Mouse (Mus musculus) megakaryocyte, embryonic 14.5 days (primary cell): ENCODE results near the gene Wdr5.

Experiments used
- FLI1 ChIP-seq: IDR thresholded peaks from 2 replicates; pipeline ENCODE4 v1.6.1; 2012; ENCODE audit warnings: low read length, inconsistent platforms, mixed read lengths
- GATA1 ChIP-seq: IDR thresholded peaks from 3 replicates; pipeline ENCODE4 v1.6.1; 2012; ENCODE audit warnings: mixed read lengths, low read length, inconsistent platforms, borderline replicate concordance

DNA sequence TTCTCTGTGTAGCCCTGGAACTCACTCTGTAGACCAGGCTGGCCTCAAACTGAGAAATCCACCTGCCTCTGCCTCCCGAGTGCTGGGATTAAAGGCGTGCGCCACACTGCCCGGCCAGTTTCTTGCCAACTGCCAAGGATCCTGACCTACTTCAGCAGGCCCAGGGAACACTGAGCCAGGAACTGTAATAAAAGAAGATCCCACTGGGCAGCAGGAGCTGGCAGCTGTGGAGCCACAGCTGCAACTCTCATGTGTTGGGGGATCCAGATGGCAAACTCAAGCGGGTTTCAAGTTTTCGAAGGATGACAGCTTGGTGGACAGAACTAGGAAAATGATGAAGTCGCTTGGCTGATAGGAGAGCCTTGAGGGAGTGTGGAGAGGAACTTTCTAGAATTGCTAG lies 4.3 kb upstream of the Wdr5 start:
- no peak for TF ChIP-seq GATA1
- TF ChIP-seq FLI1, result no peak
